8 mouse cellular contexts compared by ENCODE assay signal in the genomic region with DNA sequence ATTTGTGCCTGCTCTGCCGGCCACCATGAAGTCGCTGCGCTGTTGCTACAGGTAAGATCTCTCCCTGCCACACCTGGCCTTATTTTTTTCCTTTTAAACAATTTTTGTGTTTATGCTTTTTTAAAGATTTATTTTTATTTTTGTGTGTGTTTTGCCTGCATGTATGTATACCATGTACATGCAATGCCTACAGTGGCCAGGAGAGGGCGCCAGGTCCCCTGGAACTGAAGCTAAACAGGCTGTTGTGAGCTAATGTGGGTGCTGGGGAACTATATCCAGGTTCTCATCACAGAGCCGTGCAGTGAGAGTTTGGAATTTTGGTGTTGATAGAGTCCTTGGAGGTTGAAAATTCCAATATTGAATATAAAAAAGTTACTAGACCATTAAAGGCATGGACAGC. TPM values are rescaled to one million over a fixed set of nuclear protein-coding genes. Genes with fewer than 3 reads are reported as not detected.
DNase-seq lines count a peak whose midpoint lies in the region; ATAC-seq lines count a peak whose summit lies in the region.

No protein-coding gene starts in this region.

- no peak overlapping the region for H3K4me3 ChIP-seq in kidney, embryonic 15.5 days (replicated peaks)

- no peaks in the 10 kb centered on the region for H3K27me3 ChIP-seq in kidney, embryonic 15.5 days

- H3K36me3 ChIP-seq in kidney, embryonic 15.5 days = peaks cover 82% of the 10 kb centered on the region

- peak; percentile 71 for DNase-seq in CD4-positive, CD25-positive, alpha-beta regulatory T cell, adult 2 months (ENCODE audit: low read depth, low spot score)
- DNase-seq in kidney, adult 9 months = peak; percentile 30
- DNase-seq in NIH3T3 (ENCODE audit: low read depth) = peak; percentile 66
- DNase-seq in retina, embryonic 14.5 days (ENCODE audit: low spot score) = peak; percentile 37
- DNase-seq in layer of hippocampus, adult 9-10 months (ENCODE audit: low spot score) = no peak

- no peaks in the 10 kb centered on the region for H3K9me3 ChIP-seq in kidney, embryonic 15.5 days (replicated peaks)

- H3K9ac ChIP-seq in kidney, embryonic 15.5 days = no peak overlapping the region

- no peak overlapping the region for H3K27ac ChIP-seq in kidney, embryonic 15.5 days

- no peak overlapping the region for H3K4me2 ChIP-seq in kidney, embryonic 15.5 days

- ATAC-seq in CD4-positive, CD25-positive, alpha-beta regulatory T cell, adult 4 months = no peak
- no peak for ATAC-seq in kidney, embryonic 15.5 days (replicated peaks; ENCODE audit: low FRiP score)
- ATAC-seq in erythroid progenitor cell, adult 5-6 weeks (replicated peaks; ENCODE audit: low FRiP score, poor library complexity, severe bottlenecking) = 0 out of 2 replicates have a peak, but pooled peaks have one; percentile 59

- 77% methylated on average over 5 of the region's 5 CpGs for WGBS in kidney, embryonic 15.5 days

- no peaks in the 10 kb centered on the region for H3K4me1 ChIP-seq in kidney, embryonic 15.5 days

RNA-seq across cellular contexts. Expression of gene Pdcd5, which starts 18.8 kb away (rescaled TPM):
- polyA plus RNA-seq in CD4-positive, CD25-positive, alpha-beta regulatory T cell, adult 4 months (2017; shearing (Covaris generic)) = 10 to 100 TPM; 77.3 to 77.7 TPM
- 240 and 241 TPM in 2 replicates for polyA plus RNA-seq in kidney, embryonic 15.5 days (2015; fragmentation: Nextera tagmentation; extraction: Ambion mirVana)
- 75.3 and 96.4 TPM in 2 replicates for total RNA-seq in erythroid progenitor cell, adult 5-6 weeks (2015; ENCODE audit: low replicate concordance)
- 31.2 TPM in 1 of 2 replicates, not detected in the other for total RNA-seq in erythroid progenitor cell, adult 5-6 weeks (2017; ENCODE audit: low replicate concordance)

RNA-seq across cellular contexts. Expression of gene Ankrd27, which starts 42.5 kb away (rescaled TPM):
- 10 to 100 TPM; 52.8 to 73.2 TPM for polyA plus RNA-seq in CD4-positive, CD25-positive, alpha-beta regulatory T cell, adult 4 months (2017; shearing (Covaris generic))
- 34.3 and 38.7 TPM in 2 replicates for polyA plus RNA-seq in kidney, embryonic 15.5 days (2015; fragmentation: Nextera tagmentation; extraction: Ambion mirVana)
- 38.6 and 41.1 TPM in 2 replicates for total RNA-seq in erythroid progenitor cell, adult 5-6 weeks (2015; ENCODE audit: low replicate concordance)
- 9.5 and 13.2 TPM in 2 replicates for total RNA-seq in erythroid progenitor cell, adult 5-6 weeks (2017; ENCODE audit: low replicate concordance)

RNA-seq across cellular contexts. Expression of gene Rgs9bp, which starts 43.1 kb away (rescaled TPM):
- not detected for polyA plus RNA-seq in CD4-positive, CD25-positive, alpha-beta regulatory T cell, adult 4 months (2017; shearing (Covaris generic))
- 0.23 TPM in 2 replicates for polyA plus RNA-seq in kidney, embryonic 15.5 days (2015; fragmentation: Nextera tagmentation; extraction: Ambion mirVana)
- total RNA-seq in erythroid progenitor cell, adult 5-6 weeks (2015; ENCODE audit: low replicate concordance) = 0.36 TPM in 1 of 2 replicates, not detected in the other
- 0.38 TPM in 1 of 2 replicates, not detected in the other for total RNA-seq in erythroid progenitor cell, adult 5-6 weeks (2017; ENCODE audit: low replicate concordance)
